Mouse (Mus musculus): ENCODE data around the gene Sirt4. TPM values are rescaled to one million over a fixed set of nuclear protein-coding genes. Genes with fewer than 3 reads are reported as not detected.
A peak's percentile ranks its signal among the peaks of the same experiment; 100 is the strongest.

Gene Sirt4
- 24.8 and 28.1 TPM in 2 replicates for polyA plus RNA-seq (2015; fragmentation: Nextera tagmentation; extraction: Ambion mirVana)

- ATAC-seq (ENCODE audit: insufficient number of reproducible peaks, insufficient read depth, low FRiP score, low TSS enrichment, low read depth), result peak; percentile 77
- Histone ChIP-seq H3K9ac (peak within 1 kb of the TSS; percentile 74), H3K4me3 (peak within 1 kb of the TSS; percentile 52), H3K4me1 (peaks cover 29% of the 10 kb centered on the region), H3K27ac (peak within 1 kb of the TSS; percentile 84), H3K36me3 (peaks cover 12% of the 10 kb centered on the region; the same call in 1 of the 2 replicates), H3K9me3 (no peaks in the 10 kb centered on the region), H3K4me2 (peak within 1 kb of the TSS; percentile 71), H3K27me3 (peaks cover 28% of the 10 kb centered on the region)
- WGBS, result 7% methylated on average over 30 of the region's 30 CpGs
Measured at GRCm38 (mm10) chr5:115483947-115484920, at the start of gene Sirt4. Gene Sirt4 (minus strand): TSS chr5:115484725.

- WGBS, result 37% methylated on average over 18 of the region's 18 CpGs
- H3K4me3 ChIP-seq, result no peak overlapping the region
- peak overlapping the region; percentile 20 for H3K4me2 ChIP-seq
- no peaks in the 10 kb centered on the region for H3K9me3 ChIP-seq
- peak overlapping the region; percentile 55 for H3K9ac ChIP-seq
- no peak for ATAC-seq (ENCODE audit: insufficient number of reproducible peaks, insufficient read depth, low FRiP score, low TSS enrichment, low read depth)
- 0 out of 2 replicates have a peak, but pooled peaks cover 3% of the 10 kb centered on the region for H3K36me3 ChIP-seq
- H3K27me3 ChIP-seq, result no peaks in the 10 kb centered on the region
- peak overlapping the region; percentile 58 for H3K27ac ChIP-seq
- H3K4me1 ChIP-seq, result peaks cover 77% of the 10 kb centered on the region
Measured at GRCm38 (mm10) chr5:115531671-115532270, 47.2 kb upstream of the Sirt4 start.

- no peaks in the 10 kb centered on the region for H3K27me3 ChIP-seq
- WGBS, result 58% methylated on average over 8 of the region's 8 CpGs
- H3K9me3 ChIP-seq, result no peaks in the 10 kb centered on the region
Measured at GRCm38 (mm10) chr5:115530447-115530809, 45.9 kb upstream of the Sirt4 start.

GRCm38 (mm10) chr5:115529742-115530446 lies 45.4 kb upstream of the Sirt4 start:
- Histone ChIP-seq H3K36me3 (0 out of 2 replicates have a peak, but pooled peaks cover 3% of the 10 kb centered on the region), H3K4me2 (no peak overlapping the region), H3K4me1 (peaks cover 81% of the 10 kb centered on the region), H3K9ac (peak overlapping the region; percentile 51; the same call in 1 of the 2 replicates), H3K27ac (peak overlapping the region; percentile 58), H3K4me3 (no peak overlapping the region), H3K9me3 (no peaks in the 10 kb centered on the region), H3K27me3 (no peaks in the 10 kb centered on the region)
- ATAC-seq (ENCODE audit: insufficient number of reproducible peaks, insufficient read depth, low FRiP score, low TSS enrichment, low read depth), result no peak
- WGBS, result 64% methylated on average over 7 of the region's 7 CpGs

More at GRCm38 (mm10) chr5:115530447-115530809, 45.9 kb upstream of the Sirt4 start:
- Histone ChIP-seq H3K27ac (peak overlapping the region; percentile 58), H3K4me3 (no peak overlapping the region), H3K4me2 (no peak overlapping the region), H3K4me1 (peaks cover 81% of the 10 kb centered on the region), H3K36me3 (0 out of 2 replicates have a peak, but pooled peaks cover 3% of the 10 kb centered on the region), H3K9ac (peak overlapping the region; percentile 51; the same call in 1 of the 2 replicates)
- ATAC-seq (ENCODE audit: insufficient number of reproducible peaks, insufficient read depth, low FRiP score, low TSS enrichment, low read depth), result no peak

GRCm38 (mm10) chr5:115529364-115529741 lies 44.8 kb upstream of the Sirt4 start:
- WGBS, result 63% methylated on average over 8 of the region's 8 CpGs
- Histone ChIP-seq H3K9ac (peak overlapping the region; percentile 51; the same call in 1 of the 2 replicates), H3K4me2 (no peak overlapping the region), H3K4me1 (peaks cover 81% of the 10 kb centered on the region), H3K27ac (peak overlapping the region; percentile 58; the same call in 1 of the 2 replicates), H3K36me3 (0 out of 2 replicates have a peak, but pooled peaks cover 3% of the 10 kb centered on the region), H3K4me3 (no peak overlapping the region), H3K27me3 (no peaks in the 10 kb centered on the region), H3K9me3 (no peaks in the 10 kb centered on the region)
- no peak for ATAC-seq (ENCODE audit: insufficient number of reproducible peaks, insufficient read depth, low FRiP score, low TSS enrichment, low read depth)

- 0 out of 2 replicates have a peak, but pooled peaks cover 3% of the 10 kb centered on the region for H3K36me3 ChIP-seq
- no peaks in the 10 kb centered on the region for H3K9me3 ChIP-seq
- H3K27me3 ChIP-seq, result no peaks in the 10 kb centered on the region
- H3K4me2 ChIP-seq, result no peak overlapping the region
- peaks cover 81% of the 10 kb centered on the region for H3K4me1 ChIP-seq
- no peak overlapping the region for H3K9ac ChIP-seq
- H3K4me3 ChIP-seq, result no peak overlapping the region
- no peak overlapping the region for H3K27ac ChIP-seq
- ATAC-seq (ENCODE audit: insufficient number of reproducible peaks, insufficient read depth, low FRiP score, low TSS enrichment, low read depth), result no peak
- WGBS, result 83% methylated on average over 5 of the region's 5 CpGs
Measured at GRCm38 (mm10) chr5:115528128-115528527, 43.6 kb upstream of the Sirt4 start.

- ATAC-seq (ENCODE audit: insufficient number of reproducible peaks, insufficient read depth, low FRiP score, low TSS enrichment, low read depth), result no peak
- Histone ChIP-seq H3K36me3 (0 out of 2 replicates have a peak, but pooled peaks cover 3% of the 10 kb centered on the region), H3K9ac (0 out of 2 replicates have a peak overlapping the region, but pooled peaks have one; percentile 40), H3K4me3 (no peak overlapping the region), H3K27ac (peak overlapping the region; percentile 49; the same call in 1 of the 2 replicates), H3K9me3 (no peaks in the 10 kb centered on the region), H3K4me1 (peaks cover 82% of the 10 kb centered on the region), H3K27me3 (no peaks in the 10 kb centered on the region), H3K4me2 (no peak overlapping the region)
- WGBS, result 81% methylated on average over 17 of the region's 17 CpGs
Measured at GRCm38 (mm10) chr5:115526456-115527202, 42.1 kb upstream of the Sirt4 start.

- peak overlapping the region; percentile 49; the same call in 1 of the 2 replicates for H3K27ac ChIP-seq
- peaks cover 79% of the 10 kb centered on the region for H3K4me1 ChIP-seq
- H3K9ac ChIP-seq, result 0 out of 2 replicates have a peak overlapping the region, but pooled peaks have one; percentile 40
- H3K4me2 ChIP-seq, result 0 out of 2 replicates have a peak overlapping the region, but pooled peaks have one; percentile 3
- no peak overlapping the region for H3K4me3 ChIP-seq
- 0 out of 2 replicates have a peak, but pooled peaks cover 3% of the 10 kb centered on the region for H3K36me3 ChIP-seq
- H3K27me3 ChIP-seq, result no peaks in the 10 kb centered on the region
- ATAC-seq (ENCODE audit: insufficient number of reproducible peaks, insufficient read depth, low FRiP score, low TSS enrichment, low read depth), result no peak
- 64% methylated on average over 9 of the region's 9 CpGs for WGBS
- H3K9me3 ChIP-seq, result no peaks in the 10 kb centered on the region
Measured at GRCm38 (mm10) chr5:115525943-115526342, 41.4 kb upstream of the Sirt4 start.

GRCm38 (mm10) chr5:115525416-115525815 lies 40.9 kb upstream of the Sirt4 start:
- ATAC-seq (ENCODE audit: insufficient number of reproducible peaks, insufficient read depth, low FRiP score, low TSS enrichment, low read depth), result no peak
- 0 out of 2 replicates have a peak, but pooled peaks cover 3% of the 10 kb centered on the region for H3K36me3 ChIP-seq
- H3K4me3 ChIP-seq, result no peak overlapping the region
- H3K9ac ChIP-seq, result no peak overlapping the region
- H3K27me3 ChIP-seq, result no peaks in the 10 kb centered on the region
- H3K27ac ChIP-seq, result peak overlapping the region; percentile 49; the same call in 1 of the 2 replicates
- H3K4me1 ChIP-seq, result peaks cover 77% of the 10 kb centered on the region
- no peak overlapping the region for H3K4me2 ChIP-seq
- 85% methylated on average over 4 of the region's 4 CpGs for WGBS
- H3K9me3 ChIP-seq, result no peaks in the 10 kb centered on the region

- WGBS, result 50% methylated on average over 12 of the region's 12 CpGs
- no peak overlapping the region for H3K4me3 ChIP-seq
- no peaks in the 10 kb centered on the region for H3K9me3 ChIP-seq
- H3K27me3 ChIP-seq, result no peaks in the 10 kb centered on the region
- no peak for ATAC-seq (ENCODE audit: insufficient number of reproducible peaks, insufficient read depth, low FRiP score, low TSS enrichment, low read depth)
- H3K4me1 ChIP-seq, result peaks cover 70% of the 10 kb centered on the region
- peak overlapping the region; percentile 53 for H3K4me2 ChIP-seq
- H3K27ac ChIP-seq, result peak overlapping the region; percentile 71; the same call in 1 of the 2 replicates
- H3K9ac ChIP-seq, result peak overlapping the region; percentile 41
- 0 out of 2 replicates have a peak, but pooled peaks cover 3% of the 10 kb centered on the region for H3K36me3 ChIP-seq
Measured at GRCm38 (mm10) chr5:115524471-115524870, 39.9 kb upstream of the Sirt4 start.

Measured in embryonic facial prominence, embryonic 13.5 days (tissue).